Mouse (Mus musculus) right cerebral cortex, postnatal 4 days (tissue): ENCODE results near the gene Ppp2r3a.
A peak's percentile ranks its signal among the peaks of the same experiment; 100 is the strongest.

ENCODE experiments used
- DNase-seq: peaks from one replicate; pipeline ENCODE4 v3.0.0-alpha.2; 2022

The Ppp2r3a gene

GRCm38 (mm10) chr9:101143635-101144034 is 108.0 kb downstream of the Ppp2r3a start:
- DNase-seq = no peak

- DNase-seq = no peak
Measured at GRCm38 (mm10) chr9:101114182-101114884, 137.3 kb downstream of the Ppp2r3a start.

- no peak for DNase-seq
Measured at GRCm38 (mm10) chr9:101113317-101113716, 138.3 kb downstream of the Ppp2r3a start.

DNA sequence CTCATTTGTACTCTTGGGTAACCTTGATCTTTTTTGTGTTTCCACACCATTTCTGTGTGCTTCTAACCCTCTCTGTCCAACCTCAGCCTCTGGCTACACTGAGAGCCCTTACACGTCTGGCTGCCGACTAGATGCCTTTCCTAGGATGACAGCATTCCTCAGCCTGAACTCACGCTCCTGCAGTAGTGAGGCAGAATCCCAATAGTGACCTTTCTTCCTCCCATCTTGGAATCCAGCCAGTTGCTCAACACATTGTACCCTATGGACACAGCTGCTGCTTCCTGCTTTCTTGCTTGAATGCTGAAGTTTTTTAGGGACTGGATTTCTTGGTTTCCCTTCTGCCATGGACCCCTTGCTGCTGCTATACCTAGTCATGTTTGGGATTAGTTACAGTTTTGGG is 141.6 kb downstream of the Ppp2r3a start:
- DNase-seq = no peak

GRCm38 (mm10) chr9:101107386-101107785 is 144.2 kb downstream of the Ppp2r3a start:
- no peak for DNase-seq

DNA sequence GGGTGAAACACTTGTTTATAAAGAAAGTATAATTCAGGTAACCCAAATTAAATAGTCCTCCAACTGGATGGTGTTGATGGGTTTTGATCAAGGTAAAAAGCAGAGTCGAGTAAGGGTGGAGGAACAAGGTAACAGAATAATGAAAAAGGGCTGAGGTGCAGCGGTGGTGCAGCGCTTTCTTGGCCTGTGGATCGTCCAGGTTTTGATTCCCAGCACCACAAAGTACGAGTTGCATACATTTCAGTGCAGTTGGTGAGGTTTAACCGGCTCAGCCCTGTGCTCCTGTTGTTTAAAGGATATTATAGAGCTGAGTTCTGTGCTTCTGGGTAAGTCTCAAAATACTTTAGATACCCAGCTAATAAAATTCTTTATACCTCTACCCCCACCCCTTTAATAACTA is 145.9 kb downstream of the Ppp2r3a start:
- no peak for DNase-seq

- DNase-seq = no peak
Measured at GRCm38 (mm10) chr9:101104931-101105330, 146.7 kb downstream of the Ppp2r3a start.

- no peak for DNase-seq
Measured at GRCm38 (mm10) chr9:101102288-101102687, 149.3 kb downstream of the Ppp2r3a start.

GRCm38 (mm10) chr9:101101547-101101946 is 150.0 kb downstream of the Ppp2r3a start:
- DNase-seq = no peak

GRCm38 (mm10) chr9:101100163-101100562 is 151.4 kb downstream of the Ppp2r3a start:
- no peak for DNase-seq

- no peak for DNase-seq
Measured at GRCm38 (mm10) chr9:101099445-101099844, 152.2 kb downstream of the Ppp2r3a start.

- DNase-seq = no peak
Measured at GRCm38 (mm10) chr9:101097542-101097941, 154.1 kb downstream of the Ppp2r3a start.

DNA sequence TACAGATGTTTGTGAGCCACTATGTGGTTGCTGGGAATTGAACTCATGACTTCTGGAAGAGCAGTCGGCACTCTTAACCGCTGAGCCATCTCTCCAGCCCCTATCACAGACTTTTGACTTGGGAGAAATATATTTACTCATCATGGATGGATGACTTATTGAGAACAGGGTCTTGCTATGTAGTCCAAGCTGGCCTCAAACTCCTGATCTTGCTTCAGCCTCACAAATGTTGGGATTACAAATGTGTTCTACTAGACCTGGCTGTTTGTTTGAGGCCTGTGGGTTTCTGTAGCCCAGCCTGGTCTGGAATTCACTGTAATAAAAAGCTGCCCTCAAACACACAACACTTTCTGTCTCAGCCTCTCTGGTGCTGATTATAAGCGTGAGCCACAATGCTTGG is 155.1 kb downstream of the Ppp2r3a start:
- no peak for DNase-seq

DNA sequence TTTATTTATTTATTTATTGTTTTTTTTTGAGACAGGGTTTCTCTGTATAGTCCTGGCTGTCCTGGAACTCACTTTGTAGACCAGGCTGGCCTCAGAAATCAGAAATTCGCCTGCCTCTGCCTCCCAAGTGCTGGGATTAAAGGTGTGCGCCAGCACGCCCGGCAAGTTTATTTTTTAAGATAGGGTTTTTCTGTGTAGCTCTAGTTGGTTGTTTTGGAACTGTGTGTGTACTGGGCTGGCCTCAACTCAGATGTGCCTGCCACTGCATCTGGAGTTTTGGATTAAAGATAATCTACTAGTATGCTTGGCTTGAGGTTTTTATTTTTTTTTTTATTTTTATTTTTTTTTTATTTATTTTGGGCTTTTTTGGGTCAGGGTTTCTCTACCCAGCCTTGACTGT is 156.2 kb downstream of the Ppp2r3a start:
- no peak for DNase-seq

- DNase-seq = no peak
Measured at GRCm38 (mm10) chr9:101083728-101084127, 167.9 kb downstream of the Ppp2r3a start.

- DNase-seq = no peak
Measured at GRCm38 (mm10) chr9:101080046-101080685, 171.4 kb downstream of the Ppp2r3a start.

GRCm38 (mm10) chr9:101078579-101078978 is 173.0 kb downstream of the Ppp2r3a start:
- no peak for DNase-seq

- no peak for DNase-seq
Measured at GRCm38 (mm10) chr9:101077486-101077885, 174.1 kb downstream of the Ppp2r3a start.

GRCm38 (mm10) chr9:101076095-101076875 is 175.3 kb downstream of the Ppp2r3a start:
- no peak for DNase-seq

DNA sequence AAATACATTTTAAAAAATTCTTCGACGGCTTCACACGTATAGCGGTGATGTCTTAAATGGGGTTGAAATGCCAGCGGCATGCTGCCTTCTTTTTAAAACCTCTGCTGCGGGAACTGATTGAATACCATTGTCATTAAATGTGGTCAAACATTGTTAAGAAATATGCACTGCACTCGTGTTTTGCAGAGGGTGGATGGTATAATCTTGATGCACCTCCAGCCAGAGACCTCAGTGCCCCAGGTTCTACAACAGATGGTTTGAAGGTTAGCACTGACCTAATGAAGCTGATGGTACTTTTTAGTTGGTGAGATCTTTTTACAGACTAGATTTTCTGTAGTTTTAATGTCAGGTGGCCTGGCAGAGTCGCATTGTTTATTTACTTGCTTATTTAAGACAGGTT is 175.9 kb downstream of the Ppp2r3a start:
- no peak for DNase-seq

DNA sequence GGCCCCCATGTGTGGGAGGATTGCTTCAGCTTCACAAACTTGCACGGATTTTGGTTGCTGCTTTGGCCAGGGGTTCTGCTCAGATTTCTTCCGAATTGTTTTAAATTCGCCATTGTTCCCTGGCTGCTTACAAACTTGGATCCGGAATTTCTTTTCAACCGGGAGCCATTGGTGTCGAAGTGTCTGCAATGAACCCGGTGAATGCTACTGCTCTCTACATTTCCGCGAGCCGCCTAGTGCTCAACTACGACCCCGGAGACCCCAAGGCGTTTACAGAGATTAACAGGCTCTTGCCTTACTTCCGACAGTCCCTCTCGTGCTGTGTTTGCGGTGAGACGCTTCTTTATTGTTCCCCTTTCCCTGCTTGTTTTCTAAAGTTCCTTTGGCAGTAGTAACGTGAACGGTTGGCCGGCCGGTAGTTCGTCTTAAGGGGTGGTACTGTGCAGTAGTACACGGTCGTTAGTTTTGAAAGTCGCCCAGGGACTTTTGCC is 176.5 kb downstream of the Ppp2r3a start:
- DNase-seq = peak; percentile 18

- peak; percentile 75 for DNase-seq
Measured at GRCm38 (mm10) chr9:101074332-101075021, 177.1 kb downstream of the Ppp2r3a start.

- no peak for DNase-seq
Measured at GRCm38 (mm10) chr9:101073987-101074331, 177.6 kb downstream of the Ppp2r3a start, which contains the start of gene Msl2. Gene Msl2 (plus strand): TSS chr9:101074101.
